Mouse (Mus musculus) kidney, embryonic 16.5 days (tissue): ENCODE measurements around the gene Spata13. TPM values are rescaled to one million over a fixed set of nuclear protein-coding genes. Genes with fewer than 3 reads are reported as not detected.

ENCODE experiments used
- ATAC-seq: fragments of 200-750 bp; cut with Nextera tagmentation; 2 replicates; pipeline ENCODE4 v1.8.0; 2017; ENCODE audit warnings: moderate TSS enrichment; ENCODE audit not compliant: low FRiP score, low TSS enrichment
- H3K27ac ChIP-seq: fragments of 300-500 bp; sonication (generic); 2 replicates; pipeline ENCODE4 v1.5.1; 2014; ENCODE audit warnings: low read length
- H3K27me3 ChIP-seq: fragments of 300-500 bp; sonication (generic); 2 replicates; pipeline ENCODE4 v1.6.1; 2014; ENCODE audit warnings: low read length, control low read depth, mixed read lengths; ENCODE audit not compliant: insufficient read depth
- H3K36me3 ChIP-seq: fragments of 300-500 bp; sonication (generic); 2 replicates; pipeline ENCODE4 v1.6.1; 2014; ENCODE audit warnings: low read length, control low read depth, mixed read lengths; ENCODE audit not compliant: insufficient read depth
- H3K4me1 ChIP-seq: fragments of 300-500 bp; sonication (generic); 2 replicates; pipeline ENCODE4 v1.6.1; 2014; ENCODE audit warnings: low read length, control low read depth, mixed read lengths; ENCODE audit not compliant: insufficient read depth
- H3K4me2 ChIP-seq: fragments of 300-500 bp; sonication (generic); replicated peaks from 2 replicates; pipeline ENCODE4 v1.6.1; 2014; ENCODE audit warnings: low read depth, low read length
- H3K4me3 ChIP-seq: fragments of 300-500 bp; sonication (generic); 2 replicates; pipeline ENCODE4 v1.5.1; 2014; ENCODE audit warnings: mild to moderate bottlenecking, low read length
- H3K9ac ChIP-seq: fragments of 300-500 bp; sonication (generic); replicated peaks from 2 replicates; pipeline ENCODE4 v1.6.1; 2014; ENCODE audit warnings: low read length
- H3K9me3 ChIP-seq: fragments of 300-500 bp; sonication (generic); 2 replicates; pipeline ENCODE4 v1.6.1; 2016; ENCODE audit warnings: low read length, control low read depth
- WGBS: fragments of 180-500 bp; shearing (Covaris S2); extraction: QIAGEN DNeasy Blood & Tissue Kit; methylation state at CpG from one replicate; pipeline ENCODE4 v1.1.7; 2014; 5-methylcytosine and 5-hydroxymethylcytosine counted together
- polyA plus RNA-seq: library from polyadenylated mRNA; unstranded; fragments of >200 nt; fragmentation: Nextera tagmentation; extraction: Ambion mirVana; gene quantifications from 2 replicates; pipeline ENCODE4 v1.2.1, GENCODE M21; 2015

The Spata13 gene
- polyA plus RNA-seq, 1 experiment from 2014 or later, result 68.1 TPM

DNA sequence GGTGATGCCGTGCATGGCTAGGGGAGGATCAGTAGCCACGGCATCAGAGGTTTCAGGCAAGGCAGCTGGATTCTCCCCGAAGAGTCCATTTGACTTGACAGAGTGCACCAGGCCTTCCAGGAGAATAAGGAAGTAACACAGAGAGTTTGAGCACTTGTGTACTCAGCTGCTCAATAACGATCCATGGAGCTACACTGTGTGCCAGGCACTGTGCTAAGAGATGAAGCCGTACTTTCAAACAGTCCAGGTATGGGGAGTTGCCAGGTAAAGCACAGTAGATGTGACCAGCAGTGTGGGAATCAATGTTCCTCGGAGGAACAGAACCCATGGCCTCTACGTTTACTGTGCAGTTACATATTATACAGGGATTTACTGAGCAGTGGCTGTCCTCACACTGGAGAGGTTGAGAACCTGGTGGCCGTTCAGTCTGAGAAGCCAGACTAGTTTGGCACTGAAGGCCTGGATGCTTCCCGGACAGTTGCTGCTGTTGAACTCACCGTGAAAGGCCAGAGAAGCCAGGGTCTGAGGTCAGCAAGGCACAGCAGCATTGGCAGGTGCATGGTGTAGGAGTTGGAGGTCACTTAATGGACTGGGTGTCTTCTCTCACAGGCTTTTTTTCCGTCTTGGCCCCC is 29.6 kb downstream of the Spata13 start:
- Histone ChIP-seq H3K27ac (peak overlapping the region; percentile 85), H3K4me3 (no peak overlapping the region), H3K36me3 (0 out of 2 replicates have a peak, but pooled peaks cover 2% of the 10 kb centered on the region), H3K9me3 (no peaks in the 10 kb centered on the region), H3K4me1 (peaks cover 49% of the 10 kb centered on the region), H3K4me2 (no peak overlapping the region), H3K27me3 (no peaks in the 10 kb centered on the region), H3K9ac (no peak overlapping the region)
- peak; percentile 20 for ATAC-seq
- WGBS, result 74% methylated on average over 11 of the region's 11 CpGs

DNA sequence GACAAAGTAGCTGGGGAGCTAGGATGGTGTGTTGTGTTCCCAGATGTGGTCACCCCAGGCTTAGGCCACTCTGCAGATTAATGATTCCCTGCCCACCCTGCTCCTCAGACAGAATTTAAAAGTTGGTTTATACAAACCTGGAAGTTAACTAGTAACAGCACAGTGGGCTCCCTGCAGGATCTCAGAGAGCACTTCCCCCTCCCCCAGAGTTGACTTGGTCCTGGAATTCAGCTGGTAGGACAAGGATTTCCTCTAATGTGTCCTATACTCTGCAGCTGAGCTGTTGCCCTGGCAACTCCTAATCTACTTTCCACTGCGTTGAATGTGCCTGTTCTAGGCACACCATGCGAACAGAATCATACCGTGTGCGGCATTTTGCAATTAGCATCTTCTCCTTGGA is 30.8 kb downstream of the Spata13 start:
- no peaks in the 10 kb centered on the region for H3K9me3 ChIP-seq
- no peak overlapping the region for H3K4me3 ChIP-seq
- H3K27ac ChIP-seq, result peak overlapping the region; percentile 85
- WGBS, result 59% methylated on average over 4 of the region's 4 CpGs
- H3K4me1 ChIP-seq, result peaks cover 39% of the 10 kb centered on the region
- no peak overlapping the region for H3K9ac ChIP-seq
- H3K27me3 ChIP-seq, result no peaks in the 10 kb centered on the region
- peak overlapping the region; percentile 19; the same call in 1 of the 2 replicates for H3K4me2 ChIP-seq
- peak; percentile 91 for ATAC-seq
- H3K36me3 ChIP-seq, result 0 out of 2 replicates have a peak, but pooled peaks cover 2% of the 10 kb centered on the region

DNA sequence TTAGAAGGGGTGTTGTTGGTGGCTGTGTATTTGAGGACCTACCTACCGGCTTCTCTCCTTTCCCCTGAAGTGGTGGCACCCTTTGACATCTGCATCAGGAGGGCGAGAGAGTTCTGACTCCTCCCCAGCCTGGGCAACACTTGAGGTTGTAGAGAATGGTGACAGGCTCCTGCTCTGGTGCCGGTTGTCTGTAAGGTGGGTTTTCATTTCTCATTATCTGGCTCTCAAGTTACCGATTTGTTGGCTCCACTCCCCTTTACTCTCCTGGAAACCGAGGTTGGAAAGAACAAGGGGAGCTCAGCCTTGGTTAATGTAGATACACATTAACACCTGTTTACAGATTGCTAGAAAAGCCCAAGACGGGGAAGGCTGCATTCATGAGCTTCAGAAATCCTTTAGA is 31.5 kb downstream of the Spata13 start:
- 0 out of 2 replicates have a peak, but pooled peaks cover 2% of the 10 kb centered on the region for H3K36me3 ChIP-seq
- no peaks in the 10 kb centered on the region for H3K9me3 ChIP-seq
- H3K4me2 ChIP-seq, result peak overlapping the region; percentile 19; the same call in 1 of the 2 replicates
- peak; percentile 71 for ATAC-seq
- H3K27me3 ChIP-seq, result no peaks in the 10 kb centered on the region
- H3K27ac ChIP-seq, result peak overlapping the region; percentile 85
- H3K9ac ChIP-seq, result no peak overlapping the region
- WGBS, result 29% methylated on average over 6 of the region's 6 CpGs
- H3K4me3 ChIP-seq, result no peak overlapping the region
- peaks cover 34% of the 10 kb centered on the region for H3K4me1 ChIP-seq

DNA sequence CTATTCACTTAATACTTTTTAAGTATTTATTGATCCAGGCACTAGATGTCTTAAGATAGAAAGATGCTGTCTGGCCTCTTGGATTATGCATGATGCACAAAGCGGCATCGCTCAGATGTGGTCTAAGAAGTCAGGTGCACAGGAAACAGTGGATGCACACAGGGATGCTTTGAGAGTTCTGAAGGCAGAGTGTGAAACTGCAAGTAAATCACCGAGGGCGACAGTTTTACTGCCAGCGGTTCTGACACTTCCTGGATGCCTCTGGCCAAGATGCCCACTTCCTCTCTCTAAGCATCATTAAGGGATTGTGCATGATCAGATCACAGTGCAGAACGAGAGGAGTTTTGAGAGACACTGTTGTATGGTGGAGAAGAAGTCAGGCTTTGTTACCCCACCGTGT is 32.5 kb downstream of the Spata13 start:
- WGBS, result 39% methylated on average over 7 of the region's 7 CpGs

DNA sequence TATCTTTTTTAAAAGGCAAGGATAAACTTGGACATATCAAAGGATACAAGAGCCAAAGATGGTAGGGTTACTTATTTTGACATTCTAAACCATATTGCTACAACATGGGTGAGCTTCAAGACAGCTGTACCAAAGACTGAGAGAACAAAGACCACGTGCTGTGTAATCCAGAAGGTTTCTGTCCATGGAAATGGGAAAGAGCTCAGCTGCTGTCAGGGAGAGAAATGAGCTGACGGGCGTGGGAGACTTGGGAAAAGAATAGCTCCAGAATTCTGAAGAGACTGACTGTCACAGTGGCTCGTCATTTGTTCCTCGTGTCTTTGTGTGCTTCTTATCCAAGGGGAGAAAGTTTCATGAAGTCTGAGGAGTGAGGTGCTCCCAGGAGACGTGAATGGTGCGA is 36.4 kb downstream of the Spata13 start:
- Histone ChIP-seq H3K27ac (no peak overlapping the region), H3K4me3 (no peak overlapping the region), H3K9me3 (no peaks in the 10 kb centered on the region), H3K4me2 (no peak overlapping the region), H3K4me1 (peaks cover 13% of the 10 kb centered on the region), H3K36me3 (no peaks in the 10 kb centered on the region), H3K9ac (no peak overlapping the region), H3K27me3 (no peaks in the 10 kb centered on the region)
- 63% methylated on average over 7 of the region's 7 CpGs for WGBS
- no peak for ATAC-seq

More for the DNA sequence above, 32.5 kb downstream of the Spata13 start:
- no peak overlapping the region for H3K4me2 ChIP-seq
- H3K27ac ChIP-seq, result no peak overlapping the region
- H3K9ac ChIP-seq, result no peak overlapping the region
- peak; percentile 24; the same call in 1 of the 2 replicates for ATAC-seq
- no peaks in the 10 kb centered on the region for H3K9me3 ChIP-seq
- H3K4me3 ChIP-seq, result no peak overlapping the region
- no peaks in the 10 kb centered on the region for H3K27me3 ChIP-seq
- H3K4me1 ChIP-seq, result peaks cover 34% of the 10 kb centered on the region
- no peaks in the 10 kb centered on the region for H3K36me3 ChIP-seq

DNA sequence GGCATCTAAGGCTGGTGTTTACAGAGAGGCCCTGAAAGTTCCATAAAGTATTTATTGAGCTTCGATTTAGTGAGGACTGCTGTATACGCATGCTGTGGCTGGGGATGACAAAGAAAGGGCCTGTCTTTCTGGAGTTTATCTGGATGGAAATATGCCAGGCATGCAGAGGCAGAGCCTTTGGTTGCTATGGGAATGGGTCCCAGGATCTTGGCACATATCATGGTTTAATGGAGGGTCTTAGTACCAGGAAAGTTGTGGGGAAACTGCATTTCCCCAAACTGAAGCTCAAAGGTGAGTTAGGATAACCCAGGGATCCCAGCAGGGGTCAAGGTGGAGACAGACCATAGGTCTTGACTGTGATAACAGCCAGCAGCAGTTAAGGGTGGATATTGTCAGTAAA is 37.7 kb downstream of the Spata13 start:
- no peaks in the 10 kb centered on the region for H3K36me3 ChIP-seq
- H3K27me3 ChIP-seq, result no peaks in the 10 kb centered on the region
- H3K4me2 ChIP-seq, result no peak overlapping the region
- H3K4me3 ChIP-seq, result no peak overlapping the region
- peaks cover 4% of the 10 kb centered on the region for H3K4me1 ChIP-seq
- WGBS, result 84% methylated on average over 2 of the region's 2 CpGs
- H3K9ac ChIP-seq, result no peak overlapping the region
- H3K27ac ChIP-seq, result no peak overlapping the region
- ATAC-seq, result no peak
- H3K9me3 ChIP-seq, result no peaks in the 10 kb centered on the region

DNA sequence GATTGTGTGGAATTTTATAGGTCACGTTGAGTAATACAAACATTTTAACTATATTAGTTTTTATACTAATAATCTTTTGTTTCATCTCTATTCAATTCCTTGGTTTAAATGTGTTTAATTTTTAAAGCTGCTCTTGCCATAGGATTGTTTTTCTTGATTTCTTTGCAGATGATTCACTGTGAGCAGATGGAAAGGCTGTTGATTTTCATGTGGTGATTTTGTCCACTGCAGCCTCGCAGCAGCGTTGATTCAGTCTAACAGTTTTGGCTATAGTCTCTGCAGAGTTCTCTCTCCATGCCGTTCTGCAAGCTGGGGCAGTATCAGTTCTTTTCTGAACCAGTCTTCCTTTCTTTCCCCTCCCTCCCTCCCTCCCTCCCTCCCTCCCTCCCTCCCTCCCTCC is 41.9 kb downstream of the Spata13 start:
- no peaks in the 10 kb centered on the region for H3K36me3 ChIP-seq
- no peak overlapping the region for H3K4me3 ChIP-seq
- no peak overlapping the region for H3K27ac ChIP-seq
- no peak overlapping the region for H3K4me2 ChIP-seq
- no peaks in the 10 kb centered on the region for H3K9me3 ChIP-seq
- H3K27me3 ChIP-seq, result no peaks in the 10 kb centered on the region
- no peaks in the 10 kb centered on the region for H3K4me1 ChIP-seq
- 87% methylated on average over 4 of the region's 4 CpGs for WGBS
- no peak for ATAC-seq
- H3K9ac ChIP-seq, result no peak overlapping the region

DNA sequence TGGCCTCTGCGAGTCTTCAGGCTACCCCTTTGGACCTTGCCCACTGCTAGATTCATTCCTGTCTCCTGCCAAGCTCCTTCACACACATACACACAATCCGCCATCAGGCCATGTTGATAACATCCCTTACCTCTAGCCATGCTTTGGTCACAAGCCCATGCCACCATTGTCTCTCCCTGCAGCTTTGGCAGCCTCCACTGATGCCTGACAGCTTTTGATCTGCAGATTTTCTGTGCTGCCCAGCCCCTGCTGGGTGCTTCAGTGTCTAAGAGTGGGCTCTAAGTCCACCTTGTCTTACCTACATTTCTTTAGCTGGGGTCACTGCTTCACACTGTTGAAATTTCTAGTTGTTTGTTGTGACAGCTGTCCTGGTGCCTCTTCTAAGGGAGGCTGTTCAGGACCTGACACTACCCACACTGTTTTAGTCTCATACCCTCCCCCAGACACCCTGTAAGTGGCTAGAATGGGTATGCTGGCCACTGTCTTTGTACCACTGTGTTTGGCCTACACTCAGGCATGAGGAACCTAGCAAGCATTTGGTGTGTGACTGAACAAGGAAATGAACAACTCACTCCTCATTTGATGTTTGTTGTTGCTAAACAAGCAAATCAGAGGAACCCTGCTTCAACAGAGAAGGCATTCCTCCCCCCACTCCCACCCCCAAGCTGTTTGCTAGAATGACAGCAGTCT is 43.0 kb downstream of the Spata13 start:
- Histone ChIP-seq H3K9me3 (no peaks in the 10 kb centered on the region), H3K4me3 (no peak overlapping the region), H3K27ac (peak overlapping the region; percentile 23; the same call in 1 of the 2 replicates), H3K27me3 (no peaks in the 10 kb centered on the region), H3K36me3 (no peaks in the 10 kb centered on the region), H3K9ac (no peak overlapping the region), H3K4me1 (peaks cover 9% of the 10 kb centered on the region), H3K4me2 (no peak overlapping the region)
- WGBS, result 88% methylated on average over 2 of the region's 2 CpGs
- peak; percentile 54; the same call in 1 of the 2 replicates for ATAC-seq

DNA sequence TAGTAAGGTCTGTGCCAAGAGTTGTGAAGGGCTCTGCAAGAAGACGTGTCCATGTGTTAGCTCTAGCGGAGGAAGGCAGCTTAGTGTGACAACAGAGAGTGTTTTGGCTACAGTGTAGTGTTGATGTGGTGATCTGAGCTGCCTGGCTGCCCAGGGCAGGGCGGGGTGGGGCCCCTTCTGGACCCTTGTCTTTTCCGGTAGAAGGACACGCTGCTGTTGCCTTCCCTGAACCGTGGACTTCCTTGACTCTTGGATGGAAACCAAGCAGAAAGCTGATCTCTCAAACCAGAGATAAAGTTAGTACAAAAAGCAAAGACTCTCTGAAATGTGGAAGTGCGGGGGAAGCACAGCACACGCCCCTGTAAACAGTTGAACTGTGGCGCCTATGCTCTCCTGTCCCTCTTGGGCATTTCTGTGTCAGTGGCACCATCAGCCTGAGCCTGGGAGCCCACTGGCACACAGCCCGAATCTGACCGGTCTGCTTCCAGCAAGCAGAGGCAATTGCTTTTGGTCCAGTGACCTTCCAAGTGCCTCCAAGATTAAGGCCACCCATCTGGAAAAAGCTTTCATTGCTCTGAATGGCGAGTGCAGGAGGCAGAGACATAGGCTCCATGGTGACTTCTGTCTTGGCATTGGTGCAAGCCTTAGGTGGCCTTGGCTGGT is 48.7 kb downstream of the Spata13 start:
- Histone ChIP-seq H3K4me3 (no peak overlapping the region), H3K9me3 (no peaks in the 10 kb centered on the region), H3K36me3 (no peaks in the 10 kb centered on the region), H3K4me1 (peaks cover 35% of the 10 kb centered on the region), H3K4me2 (peak overlapping the region; percentile 10; the same call in 1 of the 2 replicates), H3K27ac (peak overlapping the region; percentile 81), H3K27me3 (no peaks in the 10 kb centered on the region), H3K9ac (no peak overlapping the region)
- 24% methylated on average over 12 of the region's 12 CpGs for WGBS
- peak; percentile 86 for ATAC-seq
